Mouse (Mus musculus) bone marrow macrophage, adult 2 months (primary cell): ENCODE results near the gene Cog4.

Experiments used
- CTCF ChIP-seq: IDR thresholded peaks from 2 replicates; pipeline ENCODE4 v1.5.1; 2012; ENCODE audit warnings: low read depth, mild to moderate bottlenecking, low read length, moderate library complexity
- POLR2A ChIP-seq: IDR thresholded peaks from 2 replicates; pipeline ENCODE4 v1.6.1; 2012; ENCODE audit warnings: mild to moderate bottlenecking, low read depth, low read length, borderline replicate concordance

DNA sequence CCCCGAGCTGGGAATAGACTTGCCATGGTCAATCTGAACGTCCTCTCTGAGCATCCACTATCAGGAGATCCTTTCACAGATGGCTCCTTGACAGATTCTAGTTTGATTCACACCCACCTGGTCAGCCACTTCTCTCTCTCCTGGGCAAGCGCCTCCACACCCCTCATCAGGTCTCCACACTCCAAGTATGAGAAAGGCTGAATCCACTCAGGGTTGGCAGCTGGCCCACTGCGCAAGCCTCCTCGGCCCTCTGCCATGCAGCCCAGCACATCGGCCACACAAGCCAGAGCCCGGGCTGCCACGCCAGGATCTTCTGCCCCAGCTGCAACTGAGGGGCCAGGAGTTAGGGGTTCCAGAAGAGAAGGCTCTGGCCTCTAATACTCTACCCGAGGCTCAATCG lies 41.2 kb downstream of the Cog4 start:
- TF ChIP-seq POLR2A: no peak
- TF ChIP-seq CTCF: no peak
